Mouse (Mus musculus): ENCODE results near the gene Kcne1l. TPM values are rescaled to one million over a fixed set of nuclear protein-coding genes. Genes with fewer than 3 reads are reported as not detected.
A peak's percentile ranks its signal among the peaks of the same experiment; 100 is the strongest.

Kcne1l gene
- total RNA-seq (2021): under 1 TPM in 1 of 2 experiments, not detected in 1; 0.26 TPM
- long read RNA-seq, experiment 1: 0 reads
- long read RNA-seq, experiment 2: 0 reads

DNA sequence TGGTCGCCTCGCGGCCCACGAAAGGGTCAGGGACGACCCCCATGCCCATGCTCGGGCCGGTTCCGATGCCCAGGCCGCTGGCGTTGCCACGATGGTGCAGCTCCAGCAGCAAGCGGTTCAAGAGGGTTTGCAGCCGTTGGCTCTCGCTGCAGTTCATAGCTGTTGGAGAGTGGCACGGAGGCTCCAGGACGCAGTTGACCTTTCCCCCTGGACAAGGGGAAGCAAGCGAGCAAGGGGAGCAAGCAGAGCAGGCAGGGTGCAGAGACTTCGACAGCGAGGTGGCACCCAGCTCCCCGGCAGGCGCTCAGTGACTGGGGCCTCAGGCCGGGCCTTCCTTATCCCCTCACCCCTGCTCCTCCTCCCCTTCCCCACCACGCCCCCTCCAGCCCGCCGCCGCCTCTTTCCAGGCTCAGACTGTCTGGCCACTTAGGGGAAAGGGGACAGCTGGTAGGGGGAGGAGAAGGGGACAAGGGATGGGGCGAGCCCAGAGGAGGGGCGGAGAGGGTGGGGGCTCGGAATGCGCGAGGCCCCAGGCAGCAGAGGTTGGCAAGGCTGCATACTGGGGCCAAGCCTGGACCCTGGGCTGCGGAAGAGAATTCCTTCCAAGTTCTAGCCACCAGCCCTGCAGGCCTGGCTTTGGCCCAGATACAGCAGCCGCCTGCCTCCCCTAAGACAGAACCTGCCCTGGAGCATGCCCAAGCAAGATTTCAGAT is at the start of gene Kcne1l:
Gene Kcne1l (minus strand): TSS at position 426 of the 713 bp plus-strand sequence.
- no peak for DNase-seq

DNA sequence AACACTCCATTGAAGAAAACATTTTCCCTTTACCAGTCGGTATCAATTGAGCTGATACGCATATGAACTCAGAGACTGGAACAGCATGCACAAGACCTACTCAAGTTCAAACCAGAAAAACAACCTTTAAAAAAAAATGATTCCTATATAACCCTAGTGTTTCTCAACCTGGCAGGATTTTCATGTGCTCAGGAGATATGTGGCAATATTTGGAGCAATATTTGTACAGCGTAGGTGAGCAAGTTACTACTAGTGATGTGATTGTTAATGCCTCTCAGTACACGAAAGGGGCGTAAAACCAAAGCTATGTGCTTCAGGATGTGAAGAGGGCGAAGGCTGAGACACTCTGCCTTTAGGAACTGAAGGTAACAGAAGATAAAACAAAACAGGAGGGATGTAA is 30.1 kb upstream of the Kcne1l start:
- no peak for DNase-seq

DNA sequence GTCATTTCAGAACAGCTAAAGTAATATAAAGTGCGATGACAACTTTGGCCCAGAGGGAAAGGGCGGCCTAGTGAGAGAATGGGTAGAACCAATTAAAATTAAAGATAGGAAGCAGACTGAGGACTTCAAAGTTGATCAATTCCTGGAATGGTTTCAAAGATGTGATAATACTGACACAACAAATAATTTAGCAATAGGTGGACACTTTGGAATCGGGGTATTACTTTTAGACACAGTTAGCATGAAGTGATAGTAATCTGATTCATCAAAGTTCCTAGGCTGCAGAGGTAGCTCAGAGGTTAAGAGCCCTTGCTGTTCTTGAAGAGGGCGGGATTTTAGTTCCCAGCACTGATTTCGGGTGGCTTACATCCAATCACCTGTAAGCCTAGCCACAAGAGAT is 29.4 kb upstream of the Kcne1l start:
- no peak for DNase-seq

DNA sequence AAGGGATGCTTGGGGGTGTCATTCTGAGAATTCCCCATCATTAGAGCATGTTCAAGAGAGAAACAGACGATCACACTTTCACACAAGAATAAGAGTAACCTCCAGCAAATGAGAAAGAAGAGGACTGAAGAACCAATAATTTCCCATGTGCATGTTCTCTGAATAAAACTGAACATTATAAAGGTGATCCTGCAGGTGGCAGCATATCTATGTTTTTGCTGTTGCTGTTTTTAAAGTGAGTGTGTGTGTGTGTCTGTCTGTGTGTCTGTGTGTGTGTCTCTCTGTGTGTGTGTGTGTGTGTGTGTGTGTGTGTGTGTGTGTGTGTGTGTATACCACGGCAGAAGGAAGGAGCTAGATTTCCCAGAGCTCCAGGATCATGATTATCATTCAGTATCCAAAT is 19.7 kb upstream of the Kcne1l start:
- DNase-seq: no peak

DNA sequence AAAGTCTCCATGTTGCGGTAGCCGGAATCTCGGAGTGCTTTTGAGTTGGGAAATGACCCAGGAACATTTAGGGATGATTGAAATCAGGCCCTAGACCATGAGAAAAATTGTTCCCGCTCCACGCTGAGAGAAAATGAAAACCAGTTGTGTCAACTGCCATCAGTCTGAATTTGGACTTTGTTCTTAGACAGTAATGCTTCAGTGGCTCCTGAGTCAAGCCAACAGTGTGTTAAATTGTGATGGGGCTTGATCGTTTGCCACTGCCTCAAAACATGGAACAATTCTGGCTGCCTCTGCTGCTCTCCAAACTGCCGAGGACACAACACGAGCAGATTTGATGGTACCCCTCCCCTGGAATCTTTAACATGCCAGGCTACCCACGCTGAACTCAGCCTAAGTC is 10.0 kb upstream of the Kcne1l start:
- no peak for DNase-seq

DNA sequence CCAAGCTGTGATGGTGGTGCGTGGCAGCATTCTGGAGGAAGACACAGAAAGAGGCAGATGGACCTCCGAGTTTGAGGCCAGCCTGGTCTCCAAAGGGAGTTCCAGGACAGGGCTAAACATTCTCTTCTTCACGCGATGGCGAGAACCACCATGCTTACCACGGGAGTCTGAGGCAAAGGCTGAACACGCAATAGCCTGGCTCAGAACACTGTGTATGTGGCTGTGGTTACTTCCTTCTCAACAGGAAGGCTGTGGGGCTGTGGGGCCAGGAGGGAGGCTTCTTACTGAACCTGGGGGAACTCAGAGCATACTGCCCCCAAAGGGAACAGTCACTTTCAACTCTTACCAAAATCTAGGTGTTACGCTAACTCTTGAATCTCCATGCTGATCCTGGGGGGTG is 9.2 kb upstream of the Kcne1l start:
- DNase-seq: no peak

DNA sequence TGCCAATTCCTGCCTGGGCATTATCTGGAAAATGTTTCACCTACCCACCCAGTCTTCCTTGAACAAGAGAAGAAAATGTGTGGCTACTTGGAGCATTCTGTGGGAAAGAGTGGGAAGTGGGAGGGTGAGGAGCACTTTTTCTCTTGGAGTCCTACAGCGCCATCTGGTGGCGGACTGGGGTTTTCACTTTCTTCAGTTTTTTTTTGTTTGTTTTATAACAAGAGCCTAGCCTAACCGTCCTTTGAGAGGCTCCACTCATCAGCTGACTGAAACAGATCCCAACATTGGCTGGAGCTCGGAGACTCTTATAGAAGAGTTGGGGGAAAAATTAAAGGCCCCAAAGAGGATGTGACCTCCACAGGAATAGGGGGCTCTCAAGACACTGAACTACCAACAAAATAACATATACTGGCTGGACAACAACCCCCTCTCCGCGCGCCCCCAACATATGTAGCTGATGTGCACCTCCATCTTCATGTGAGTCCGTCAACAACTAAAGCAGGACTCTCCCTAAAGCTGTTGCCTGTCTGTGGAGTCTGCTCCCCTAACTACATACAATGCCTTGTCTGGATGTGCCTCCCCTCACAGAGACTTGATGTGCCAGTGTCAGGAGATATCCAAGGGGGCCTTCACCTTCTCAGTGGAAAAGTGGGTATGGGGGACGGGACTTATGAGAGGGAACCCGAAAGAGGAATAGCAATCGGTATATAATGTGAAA is 8.4 kb upstream of the Kcne1l start:
- peak; percentile 56 to 64 for DNase-seq

DNA sequence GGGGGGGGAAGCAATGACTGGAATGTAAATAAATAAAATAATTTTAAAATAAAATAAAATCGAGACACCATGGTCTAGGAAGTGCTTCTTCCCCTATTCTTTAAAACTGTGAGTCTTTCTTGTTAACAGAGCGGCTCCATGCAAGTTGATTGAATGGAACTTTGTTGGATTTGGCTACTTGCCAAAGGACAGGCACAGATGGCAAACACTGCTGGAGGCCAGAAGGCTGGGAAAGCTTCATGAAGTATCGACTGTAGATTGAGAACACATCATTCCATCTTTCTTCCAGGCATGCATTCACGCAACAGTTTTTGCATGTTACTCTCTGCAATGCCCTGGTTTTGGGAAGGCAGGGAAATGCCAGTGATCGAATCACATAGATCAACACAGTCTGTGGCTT is 4.3 kb upstream of the Kcne1l start:
- no peak for DNase-seq

DNA sequence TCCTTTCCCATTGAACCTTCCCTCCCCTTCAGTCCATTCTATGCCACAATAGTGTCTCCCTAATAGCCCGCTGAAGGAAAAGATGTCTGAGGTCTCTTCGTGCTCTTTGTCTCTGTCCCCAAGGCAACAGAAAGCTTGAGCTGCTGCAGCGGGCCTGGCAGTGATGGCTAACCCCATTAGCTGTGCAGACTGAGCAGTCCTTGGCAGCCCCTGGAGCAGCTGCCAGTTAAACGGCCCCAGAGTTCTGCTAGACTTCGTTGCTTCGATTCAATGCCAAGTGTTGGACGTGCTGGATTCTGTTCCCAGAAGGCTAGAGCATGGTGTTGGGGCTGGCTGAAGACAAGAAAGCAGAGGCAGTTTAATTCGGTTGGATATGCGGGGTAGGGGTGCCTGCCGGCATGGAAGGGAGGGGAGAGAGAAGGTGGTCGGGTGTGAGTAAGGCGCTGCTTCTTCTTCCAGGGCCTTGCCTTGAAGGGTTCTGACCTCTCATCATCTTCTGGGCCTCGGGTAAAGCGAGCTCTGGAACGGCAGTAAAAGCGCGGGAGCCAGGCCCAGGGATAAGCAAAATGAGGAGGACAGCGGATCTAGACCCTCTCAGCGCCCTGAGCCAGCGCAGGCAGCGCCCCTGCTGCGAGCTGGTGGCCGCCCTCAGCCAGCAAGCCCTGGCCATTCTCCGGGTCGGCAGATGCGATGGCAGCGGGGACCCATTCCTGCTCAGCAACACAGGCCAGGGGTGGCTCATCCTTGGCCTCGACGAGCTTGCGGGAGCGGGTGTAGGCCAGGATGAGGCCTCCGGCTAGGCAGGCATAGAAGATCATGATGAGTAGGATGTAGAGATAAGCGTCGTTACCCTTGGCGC is 855 bp downstream of the Kcne1l start:
- no peak for DNase-seq

DNA sequence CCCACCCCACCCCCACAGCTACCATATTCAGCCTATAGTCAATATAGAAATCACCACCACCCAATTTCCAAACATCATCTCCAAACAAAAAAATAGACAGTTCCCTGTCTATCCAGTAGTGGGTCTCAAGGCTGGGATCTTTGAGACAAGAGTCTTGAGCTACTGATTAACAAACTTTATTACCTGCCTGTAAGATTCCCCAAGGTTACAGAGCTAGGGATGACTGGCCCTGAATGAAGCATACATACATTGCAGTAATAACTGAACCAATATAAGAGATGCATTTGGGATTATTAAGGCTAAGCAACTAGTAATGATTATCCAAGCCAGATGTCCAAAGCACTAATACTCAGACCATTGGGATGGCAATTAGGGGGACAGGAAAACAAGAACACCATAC is 1.5 kb downstream of the Kcne1l start:
- DNase-seq: no peak

DNA sequence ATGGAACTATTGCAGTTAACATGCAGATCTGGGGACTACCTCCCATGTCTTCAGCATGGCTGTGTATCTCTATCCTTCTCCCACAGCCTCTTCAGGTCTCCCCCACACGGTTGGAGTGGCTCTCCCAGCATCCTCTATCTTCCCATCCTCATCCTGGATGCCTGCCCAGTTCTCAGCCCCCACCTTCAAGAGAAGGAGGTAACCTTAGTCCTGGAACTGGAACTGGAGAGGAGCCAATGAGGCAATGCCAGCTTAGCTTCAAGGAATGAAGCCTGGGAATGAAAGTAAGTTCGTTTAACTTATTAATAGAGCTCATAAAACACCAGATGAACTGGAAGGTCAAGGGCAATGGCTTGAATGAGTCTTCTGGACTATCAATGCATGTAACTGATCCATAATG is 2.6 kb downstream of the Kcne1l start:
- DNase-seq: no peak

DNA sequence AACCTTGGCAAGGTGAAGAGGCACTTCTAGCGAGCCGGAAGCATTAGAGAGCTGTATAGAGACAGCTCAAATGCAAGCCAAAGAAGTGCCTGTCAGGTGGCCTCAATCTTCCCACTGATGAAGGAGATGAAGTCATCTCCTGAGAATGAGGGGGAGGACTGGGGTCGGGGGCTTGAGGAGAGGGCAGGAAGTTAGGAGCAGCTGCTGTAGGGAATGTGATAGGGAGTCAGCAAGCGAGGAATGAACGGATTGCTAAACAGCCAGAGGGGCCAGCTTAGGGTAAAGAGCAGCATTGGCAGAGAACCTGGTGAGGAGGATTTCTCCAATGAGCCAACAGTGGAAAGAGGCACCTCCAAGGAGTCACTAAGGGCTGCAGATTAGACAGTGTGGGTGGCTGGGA is 20.2 kb downstream of the Kcne1l start:
- DNase-seq: no peak

DNA sequence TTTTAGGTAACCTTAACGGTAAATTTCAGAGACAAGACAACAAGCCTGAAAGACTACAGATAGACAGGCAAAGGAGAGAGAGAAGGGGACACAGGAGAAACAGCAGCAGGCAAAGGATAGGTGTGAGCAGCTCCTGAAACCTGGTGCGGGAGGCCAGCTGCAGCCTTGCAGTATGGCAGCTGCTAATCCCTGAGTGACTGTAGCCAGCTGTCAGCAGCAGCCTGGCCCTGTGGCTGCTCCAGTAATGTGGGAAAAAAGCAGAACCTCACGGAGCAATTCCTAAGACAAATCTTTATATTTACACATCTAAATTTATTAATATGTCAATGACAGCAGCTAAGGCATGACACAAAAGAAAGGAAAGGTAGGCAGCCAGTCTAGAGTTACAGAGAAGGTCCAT is 29.5 kb downstream of the Kcne1l start:
- DNase-seq: no peak

DNA sequence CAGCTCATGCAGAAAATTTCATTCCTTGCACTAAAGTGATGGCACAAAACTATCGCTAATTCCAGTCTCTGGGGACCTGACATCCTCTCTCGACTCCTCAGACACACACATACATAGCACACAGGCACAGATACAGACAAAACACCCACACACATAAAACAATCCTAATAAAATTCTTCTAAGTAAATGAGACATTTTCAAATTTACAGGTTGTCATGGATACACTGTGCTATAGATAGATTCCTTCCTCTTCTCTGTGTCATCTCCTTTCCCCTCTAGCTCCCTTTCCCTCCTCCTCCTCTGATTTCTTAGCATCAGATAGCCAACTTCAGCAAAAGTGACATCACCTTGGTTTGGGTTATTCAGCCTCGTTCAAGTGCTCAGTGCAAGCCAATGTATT is 30.1 kb downstream of the Kcne1l start:
- DNase-seq: no peak

Other genes starting within 250 kb of the Kcne1l start
- gene Gucy2f, start 109.4 kb downstream of the Kcne1l start, total RNA-seq (2021): not detected
- gene Nxt2, start 79.5 kb downstream of the Kcne1l start, total RNA-seq (2021): 10 to 100 TPM; 12.5 to 18.6 TPM
- gene Acsl4, start 84.2 kb upstream of the Kcne1l start, total RNA-seq (2021): 100 to 1,000 TPM; 429 to 515 TPM